Mouse (Mus musculus) testis, postnatal 10 days (tissue): ENCODE measurements around the gene Qser1.
A peak's percentile ranks its signal among the peaks of the same experiment; 100 is the strongest.

Experiments used
- DNase-seq: peaks from one replicate; pipeline ENCODE4 v3.0.0; 2021; ENCODE audit warnings: low spot score

Gene Qser1

DNA sequence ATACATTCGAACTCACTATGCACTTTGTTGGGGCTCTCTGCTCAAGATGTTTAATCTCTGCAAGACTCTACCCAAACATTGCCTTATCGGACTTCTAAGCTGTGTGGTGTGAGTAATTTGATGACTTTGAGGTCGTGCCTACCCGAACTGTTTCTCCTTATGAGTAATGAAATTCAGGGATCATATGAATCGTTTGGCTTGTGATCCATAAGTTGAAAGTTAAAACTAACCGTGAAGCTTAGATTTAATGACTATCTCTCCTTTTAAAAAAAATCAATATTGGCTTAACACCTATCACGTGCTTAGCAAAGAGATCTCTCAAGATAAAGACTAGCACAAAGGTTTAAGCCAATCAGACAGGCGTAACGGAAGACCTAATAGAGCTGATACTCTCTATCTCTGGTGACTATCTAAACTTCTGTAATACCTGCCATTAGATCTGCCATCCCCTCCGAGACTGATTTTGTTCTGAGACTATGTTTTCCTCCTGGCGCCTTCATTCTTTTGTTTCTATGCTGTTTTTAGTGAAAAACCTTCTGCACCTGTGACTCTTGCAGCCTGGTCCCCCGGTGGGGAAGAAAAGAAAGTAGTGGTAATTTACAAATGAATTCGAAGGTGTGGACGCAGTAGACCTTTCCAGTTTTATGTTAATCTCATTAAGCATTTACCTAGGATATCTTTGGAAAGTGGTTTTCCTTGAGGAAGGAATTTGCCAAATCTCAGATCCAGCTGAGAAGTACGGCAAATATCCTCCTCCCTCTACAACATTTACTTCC lies 1.2 kb upstream of the Qser1 start:
- no peak for DNase-seq

DNA sequence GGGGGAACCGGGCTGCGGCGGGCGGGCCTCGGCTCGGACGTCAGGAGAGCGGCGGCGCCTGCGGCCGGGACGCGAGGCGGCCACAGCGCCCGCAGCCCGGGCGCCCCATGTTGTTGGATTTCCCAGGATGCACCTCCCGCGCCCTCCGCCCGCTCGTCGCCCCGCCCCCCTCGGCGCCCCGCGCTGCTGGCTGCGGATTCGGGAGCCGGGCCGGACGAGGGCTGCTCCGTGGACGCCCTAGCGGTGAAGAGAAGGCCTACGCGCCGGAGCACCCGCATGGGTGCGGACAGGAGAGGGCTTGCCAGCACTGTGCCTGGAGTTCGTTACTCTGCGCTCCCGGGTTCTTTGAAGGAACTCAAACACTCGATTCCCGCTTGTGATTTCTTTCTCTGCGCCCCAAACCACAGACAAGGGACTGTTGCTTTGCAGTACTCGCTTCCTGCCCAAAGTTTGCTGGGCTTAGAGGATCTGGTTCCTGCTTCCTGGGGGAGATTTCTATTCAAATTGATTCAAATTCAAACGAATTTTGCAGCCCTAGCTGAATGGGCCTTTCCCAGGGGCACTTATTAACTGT lies 393 bp upstream of the Qser1 start:
- peak; percentile 95 for DNase-seq

DNA sequence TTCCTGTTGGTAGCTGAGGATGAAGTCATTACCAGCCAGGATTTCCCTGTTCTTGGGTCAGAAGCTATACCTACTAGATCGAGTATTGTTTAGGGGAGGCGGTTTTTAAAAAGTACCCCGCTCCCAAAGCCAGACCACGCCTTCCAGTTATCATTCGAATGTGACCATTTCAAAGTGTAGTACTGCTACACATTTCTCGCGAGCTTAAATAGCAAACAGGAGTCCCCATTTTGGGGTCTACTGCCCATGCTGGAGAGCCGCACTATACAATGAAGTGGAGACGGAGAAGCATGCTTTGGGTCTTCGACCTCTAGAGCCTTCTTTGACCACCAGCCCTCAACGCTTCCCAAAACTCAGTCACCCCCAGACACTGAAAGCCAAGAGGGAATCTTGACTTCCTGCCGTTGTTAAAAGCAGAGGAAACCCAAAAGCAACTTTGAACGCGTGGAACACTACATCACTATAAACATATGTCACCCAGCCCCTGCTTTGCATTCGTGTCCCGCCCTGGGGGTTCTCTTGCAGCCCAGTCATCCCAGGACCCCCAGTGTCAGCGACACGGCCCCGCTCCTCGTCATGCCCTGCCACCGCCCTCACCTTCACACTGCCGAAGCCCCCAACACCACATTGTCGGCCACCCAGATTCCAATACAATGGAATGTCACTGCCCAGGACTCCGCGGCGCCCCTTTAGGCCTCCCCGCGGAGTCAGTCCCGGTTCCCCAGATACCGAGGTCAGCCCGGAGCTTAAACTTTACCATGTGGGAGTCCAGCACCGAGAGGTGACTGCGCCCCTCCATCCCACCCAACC lies 794 bp downstream of the Qser1 start:
- DNase-seq: no peak

DNA sequence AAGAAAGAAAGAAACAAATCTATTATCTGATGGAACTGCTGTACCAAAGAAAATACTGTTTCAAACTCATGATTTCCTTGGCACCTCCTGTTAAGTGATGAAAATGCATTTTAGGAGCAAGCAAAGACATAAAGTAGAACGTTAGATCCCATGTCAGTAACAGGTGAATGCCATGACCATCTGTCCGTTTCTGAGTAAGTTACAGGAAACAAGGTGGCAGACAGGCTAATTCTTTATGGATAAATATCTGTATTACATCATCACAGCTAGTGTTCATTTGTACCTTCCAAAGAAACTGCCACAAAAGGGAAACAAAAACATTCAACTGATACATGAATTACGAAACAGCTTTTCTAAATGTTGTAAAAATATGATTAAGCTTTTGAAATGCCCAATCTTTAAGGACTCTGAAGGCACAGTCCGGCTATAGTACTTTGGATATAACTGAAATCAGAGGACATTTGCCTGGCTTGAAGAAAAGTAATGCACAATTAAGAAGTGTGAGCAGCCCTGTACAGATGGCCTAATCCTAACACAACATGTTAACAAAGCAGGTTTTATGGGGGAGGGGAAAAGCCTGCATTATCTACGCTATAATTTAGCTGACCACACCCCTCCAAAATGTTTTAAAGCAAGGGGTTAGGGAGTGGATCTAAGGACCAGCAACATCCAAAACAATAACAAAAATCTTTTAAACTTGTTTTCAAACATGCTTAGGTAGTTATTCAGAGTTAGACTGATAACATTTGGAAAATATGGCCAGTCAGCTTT lies 2.2 kb downstream of the Qser1 start:
- DNase-seq: no peak

DNA sequence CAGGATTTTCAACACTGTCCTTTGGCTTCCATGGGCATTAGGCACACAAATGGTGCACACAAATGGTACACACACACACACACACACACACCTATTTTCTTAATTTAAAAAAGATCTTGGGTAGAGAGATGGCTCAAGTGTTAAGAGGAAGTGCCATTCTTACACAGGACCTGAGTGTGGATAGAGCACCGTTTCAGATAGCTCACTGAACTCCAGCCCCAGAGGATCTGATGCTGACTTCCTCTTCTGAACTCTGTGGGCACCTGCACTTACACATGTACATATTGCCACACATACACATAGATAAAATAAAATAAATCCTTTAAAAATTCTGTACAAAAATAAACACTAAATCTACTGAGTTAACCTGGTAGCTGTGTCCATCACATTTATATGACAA lies 11.1 kb downstream of the Qser1 start:
- DNase-seq: no peak

- no peak for DNase-seq
These were observed 41.8 kb downstream of the Qser1 start for GRCm38 (mm10) chr2:104774763-104775162.

DNA sequence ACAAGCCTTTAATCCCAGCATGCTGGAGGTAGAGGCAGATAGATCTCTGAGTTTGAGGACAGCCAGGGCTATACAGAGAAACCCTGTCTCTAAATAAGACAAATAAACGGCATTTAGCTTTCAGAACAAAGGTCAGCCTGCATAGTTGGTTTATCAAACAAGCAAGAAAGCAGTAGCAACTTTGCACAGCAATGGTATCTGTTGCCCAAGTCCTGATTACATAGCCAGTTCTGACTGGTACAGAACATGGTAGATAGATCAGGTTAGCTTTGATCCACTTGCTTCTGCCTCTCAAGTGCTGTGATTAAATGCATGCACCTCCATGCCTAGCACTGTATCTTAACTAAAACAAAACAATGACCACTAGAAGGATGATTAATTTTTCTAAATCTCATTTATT lies 47.9 kb downstream of the Qser1 start:
- DNase-seq: no peak

DNA sequence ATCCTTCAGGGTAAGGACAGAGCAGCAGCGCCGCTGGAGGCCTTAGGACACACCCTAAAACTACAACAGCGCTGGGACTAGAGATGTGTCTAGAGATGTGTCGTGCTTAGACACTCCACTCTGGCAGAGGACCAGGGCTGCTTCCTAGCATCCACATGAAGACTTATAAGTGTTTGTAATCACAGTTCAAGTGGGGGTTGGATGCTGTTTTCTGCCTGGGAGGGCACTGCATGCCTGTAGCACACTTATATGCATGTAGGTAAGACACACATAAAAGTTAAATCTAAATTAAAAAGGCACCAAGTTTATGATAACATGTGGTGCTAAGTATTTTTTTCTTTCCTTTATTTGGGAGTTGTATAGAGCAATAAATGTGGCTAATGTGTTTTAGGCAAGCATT lies 52.5 kb downstream of the Qser1 start:
- no peak for DNase-seq

DNA sequence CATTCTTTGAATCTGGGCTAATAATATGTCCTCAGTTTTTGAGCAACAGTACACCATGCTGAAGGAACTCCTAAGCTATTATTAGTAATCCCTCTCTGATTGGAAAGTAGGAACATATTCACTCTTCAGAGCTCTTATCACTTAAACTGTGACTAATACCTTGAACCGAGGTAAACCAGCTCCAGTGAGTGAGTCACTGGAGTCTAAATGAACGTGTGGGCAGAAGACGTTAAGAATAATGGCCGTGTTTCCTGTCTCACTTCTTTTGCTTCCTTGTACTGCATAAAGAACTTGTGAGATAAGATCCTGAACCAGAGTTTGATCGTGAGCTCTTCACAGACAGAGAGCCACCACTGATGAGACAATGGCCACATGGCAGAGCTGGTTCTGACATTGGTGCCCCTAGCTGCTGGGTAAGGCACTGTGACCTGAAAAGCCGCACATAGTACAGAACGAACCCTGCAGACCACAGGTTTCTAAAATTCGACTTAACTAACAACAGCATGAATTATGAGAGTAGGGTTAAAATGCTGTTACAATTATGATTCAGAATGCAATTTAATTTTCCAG lies 53.3 kb downstream of the Qser1 start:
- DNase-seq: no peak

GRCm38 (mm10) chr2:104750611-104751010 lies 65.9 kb downstream of the Qser1 start:
- DNase-seq: no peak

GRCm38 (mm10) chr2:104748652-104749183 lies 67.8 kb downstream of the Qser1 start:
- no peak for DNase-seq

GRCm38 (mm10) chr2:104746251-104746650 lies 70.3 kb downstream of the Qser1 start:
- DNase-seq: no peak

GRCm38 (mm10) chr2:104743971-104744370 lies 72.6 kb downstream of the Qser1 start:
- no peak for DNase-seq

GRCm38 (mm10) chr2:104743160-104743559 lies 73.4 kb downstream of the Qser1 start:
- DNase-seq: no peak

- DNase-seq: peak; percentile 96
These were observed 73.9 kb downstream of the Qser1 start, which contains the start of gene Depdc7 for GRCm38 (mm10) chr2:104742741-104743064. Depdc7 (minus strand) TSS chr2:104742878.

DNA sequence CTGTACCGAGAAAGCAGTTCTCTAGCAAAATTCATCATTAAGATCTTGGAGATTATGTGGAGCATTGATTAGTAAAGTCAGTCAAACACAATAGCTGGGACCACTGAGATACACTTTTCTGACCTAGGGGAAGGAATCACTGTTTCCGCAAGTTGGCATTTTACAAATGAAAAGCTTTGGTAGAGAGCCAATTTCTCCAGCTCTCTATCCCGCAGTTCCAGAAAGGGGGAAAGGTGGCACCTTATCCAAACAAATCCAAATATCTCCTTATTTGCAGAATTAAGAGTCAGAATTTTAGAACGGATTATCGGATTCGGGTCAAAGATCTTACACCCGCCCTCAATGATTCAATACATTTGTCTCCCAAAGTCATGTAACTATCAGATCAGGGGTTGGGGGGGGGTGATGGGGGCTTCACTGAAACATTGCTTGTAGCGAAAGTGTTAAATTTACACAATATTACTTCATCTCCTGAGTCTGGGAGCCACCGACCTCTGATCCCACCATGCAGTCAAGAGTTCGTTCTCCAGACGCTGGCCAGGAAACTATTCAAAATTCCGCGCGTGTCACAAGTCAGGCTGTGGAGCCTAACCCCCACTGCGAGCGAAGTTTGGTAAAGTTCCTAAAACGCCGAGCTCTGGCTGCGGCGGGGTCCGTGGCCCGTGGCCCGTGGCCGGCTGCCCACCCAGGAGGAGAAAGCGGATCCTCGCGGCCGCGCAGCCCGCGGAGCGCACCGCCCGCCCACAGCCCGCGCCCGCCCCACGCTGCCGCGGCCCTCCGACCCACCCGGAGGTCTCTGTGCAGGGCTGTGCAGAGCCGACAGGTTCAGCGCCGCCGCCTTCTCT lies 74.4 kb downstream of the Qser1 start:
- no peak for DNase-seq

DNA sequence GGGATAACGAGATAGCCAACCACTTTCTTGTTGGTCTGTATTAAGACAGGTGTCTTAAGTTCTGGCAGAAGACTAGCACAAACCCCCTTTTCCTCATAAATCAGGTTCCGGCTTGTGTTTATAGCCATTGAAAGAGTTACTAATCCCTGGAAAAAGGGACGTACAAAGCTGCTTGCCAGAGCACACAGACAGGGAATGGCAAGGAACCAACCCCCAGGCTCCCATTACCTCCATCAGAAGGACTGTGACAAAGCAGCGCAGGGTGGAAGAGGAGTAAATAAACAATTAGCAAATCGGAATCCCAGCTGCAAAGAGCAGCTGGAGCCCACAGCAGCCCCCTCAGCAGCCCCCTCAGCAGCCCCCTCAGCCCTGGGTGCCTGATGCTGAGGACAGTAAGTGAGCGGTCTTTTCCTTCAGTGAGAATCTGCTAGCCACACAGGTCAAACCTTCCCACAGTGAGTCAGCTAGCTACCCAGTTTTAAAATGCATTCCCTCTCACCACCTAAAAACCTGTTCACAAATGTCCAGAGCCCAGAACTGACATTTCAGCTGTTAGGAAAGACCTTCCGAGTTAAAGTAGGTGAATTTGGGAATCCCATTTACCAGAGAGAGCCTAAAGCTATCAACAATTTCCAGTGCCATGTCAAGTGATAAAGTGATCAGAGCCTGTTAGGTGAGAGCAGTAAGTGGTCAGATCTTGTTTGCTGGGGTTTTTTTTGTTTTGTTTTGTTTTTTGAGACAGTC lies 75.4 kb downstream of the Qser1 start:
- no peak for DNase-seq

GRCm38 (mm10) chr2:104740248-104740949 lies 76.2 kb downstream of the Qser1 start:
- no peak for DNase-seq

DNA sequence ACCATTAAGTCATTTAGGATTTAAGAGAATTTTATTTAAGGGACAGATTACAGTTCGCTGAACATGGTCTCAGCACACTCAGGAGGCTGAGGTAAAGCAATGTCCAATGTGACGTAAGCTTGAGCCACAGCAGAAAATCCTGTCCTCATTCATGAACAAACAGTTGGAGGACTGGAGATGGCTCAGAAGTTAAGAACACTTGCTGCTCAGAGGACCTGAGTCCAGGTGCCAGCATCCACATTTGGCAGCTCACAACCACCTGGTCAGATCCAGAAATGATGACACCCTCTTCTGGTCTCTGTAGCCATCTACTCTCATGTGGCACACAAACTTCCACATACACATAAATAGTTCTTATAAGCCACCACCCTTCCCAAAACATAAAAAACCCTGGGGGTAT lies 76.9 kb downstream of the Qser1 start:
- no peak for DNase-seq
